Mouse (Mus musculus) gastrocnemius, adult 8-10 months (tissue): ENCODE measurements around the gene Wdfy2. TPM values are rescaled to one million over a fixed set of nuclear protein-coding genes. Genes with fewer than 3 reads are reported as not detected.

Experiments
- microRNA-seq: library from miRNA; unstranded; fragments of <30 nt; microRNA quantifications from one replicate; pipeline ENCODE4 v1.2.0, GENCODE M21; 2022
- total RNA-seq, 4 experiments: library from RNA; stranded (reverse); gene quantifications; 2 replicates each; pipeline ENCODE4 v1.2.4; 2022

The Wdfy2 gene
- total RNA-seq, 4 experiments from 2014 or later = 5.9 to 6.4 (median 6.1) TPM

Small RNAs within 50 kb of the gene (microRNA-seq; reads per million reads assigned to microRNA genes)
- not detected for gene Mir6541
- gene Mir8098 = not detected

Other genes with a start within 250 kb of the Wdfy2 start
- gene Serpine3, start 174.0 kb upstream of the Wdfy2 start, total RNA-seq = not detected
- 10 to 100 TPM; 11.3 to 16.8 (median 15.4) TPM for gene Ints6, start 76.5 kb upstream of the Wdfy2 start, total RNA-seq
- not detected for gene Defb48, start 146.8 kb downstream of the Wdfy2 start, total RNA-seq
- not detected for gene Defb47, start 160.4 kb downstream of the Wdfy2 start, total RNA-seq
- not detected for gene Defb43, start 174.1 kb downstream of the Wdfy2 start, total RNA-seq
- not detected for gene Defb42, start 209.3 kb downstream of the Wdfy2 start, total RNA-seq
- gene Defb30, start 212.3 kb downstream of the Wdfy2 start, total RNA-seq = not detected